Mouse (Mus musculus) lung, adult 2 months (tissue): ENCODE measurements around the gene Psg19. TPM values are rescaled to one million over a fixed set of nuclear protein-coding genes. Genes with fewer than 3 reads are reported as not detected.
"Not testable (repeated sequence)": the region's sequence is repeated elsewhere in the genome, so short reads cannot be mapped to it uniquely, and the experiment has no call there.

Experiments used
- DNase-seq: peaks from one replicate; pipeline ENCODE4 v3.0.0; 2022
- H3K4me1 ChIP-seq: fragments of 200-500 bp; 2 replicates; pipeline ENCODE4 v1.6.1; 2011; ENCODE audit warnings: low read length; ENCODE audit not compliant: control insufficient read depth, insufficient read depth
- H3K4me3 ChIP-seq: fragments of 200-500 bp; replicated peaks from 2 replicates; pipeline ENCODE3; 2011; ENCODE audit warnings: low read depth, mild to moderate bottlenecking, control low read depth, low read length; ENCODE audit errors: extremely low read depth
- CTCF ChIP-seq: fragments of 200-500 bp; IDR thresholded peaks from 2 replicates; pipeline ENCODE4 v1.5.1; 2011; ENCODE audit warnings: mild to moderate bottlenecking, low read length, control low read depth; ENCODE audit not compliant: insufficient read depth
- POLR2A ChIP-seq: fragments of 200-500 bp; IDR thresholded peaks from 2 replicates; pipeline ENCODE4 v1.6.1; 2011; ENCODE audit warnings: low read depth, mild to moderate bottlenecking, control low read depth, low read length, borderline replicate concordance; ENCODE audit errors: extremely low read depth
- WGBS: fragments of 180-500 bp; shearing (Covaris S2); methylation state at CpG from one replicate; pipeline ENCODE4 v1.1.7; 2018; 5-methylcytosine and 5-hydroxymethylcytosine counted together
- polyA plus RNA-seq: library from polyadenylated mRNA; depleted of rRNA; stranded (reverse); fragments of >200 nt; gene quantifications from 2 replicates; pipeline ENCODE4 v1.2.3, GENCODE M21; 2012

Gene Psg19
- polyA plus RNA-seq, 1 experiment, result not detected

DNA sequence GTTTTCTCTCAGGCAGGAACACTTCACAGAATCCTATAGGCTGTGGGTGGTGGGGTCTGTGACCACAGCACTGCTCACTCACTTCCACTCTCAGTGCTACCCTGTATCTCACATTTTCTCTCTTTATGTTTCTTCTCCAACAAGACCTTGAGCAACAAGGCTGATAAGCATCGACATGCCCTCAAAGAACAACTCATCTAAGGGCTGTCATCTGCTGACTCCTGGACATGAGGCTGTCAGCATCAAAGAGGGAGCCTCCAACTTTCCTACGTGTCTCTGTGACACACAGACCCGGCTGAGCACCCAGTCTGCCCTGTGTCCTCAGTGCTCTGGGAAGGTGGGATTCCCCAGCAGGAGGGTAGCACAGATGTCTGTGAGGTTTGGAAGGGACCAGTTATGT lies 23.2 kb upstream of the Psg19 start, which contains the start of gene Psg17:
Gene Psg17, minus strand, starts transcription at position 101 of the 400 bp plus-strand sequence.
- no peak for TF ChIP-seq CTCF
- TF ChIP-seq POLR2A, result no peak
- Histone ChIP-seq H3K4me1 (no peaks in the 10 kb centered on the region), H3K4me3 (no peak within 1 kb of the TSS)
- WGBS, result 54% methylated on average over 3 of the region's 3 CpGs
- no peak for DNase-seq

DNA sequence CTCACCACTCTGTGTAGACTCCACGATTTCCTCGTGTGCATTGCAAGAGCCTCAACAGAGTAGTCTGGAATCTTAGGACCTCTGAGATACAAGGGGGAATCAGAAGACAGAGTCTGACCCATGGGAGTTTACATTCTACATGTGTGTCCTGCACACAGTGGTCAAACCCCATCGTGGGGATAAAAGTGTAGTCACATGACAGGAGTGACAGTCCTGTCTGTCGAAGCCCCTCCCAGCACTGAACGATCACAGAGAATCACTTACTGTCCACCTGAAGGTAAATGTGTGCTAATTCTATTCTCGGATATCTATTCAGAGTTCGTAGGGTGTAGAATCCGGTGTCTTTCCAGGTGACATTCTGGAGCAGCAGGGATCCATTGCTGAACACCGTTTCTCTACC lies 20.0 kb upstream of the Psg19 start:
- Histone ChIP-seq H3K4me1 (no peaks in the 10 kb centered on the region), H3K4me3 (no peak overlapping the region)
- DNase-seq, result no peak
- WGBS, result 73% methylated on average over 9 of the region's 9 CpGs
- TF ChIP-seq POLR2A (no peak), CTCF (no peak)

DNA sequence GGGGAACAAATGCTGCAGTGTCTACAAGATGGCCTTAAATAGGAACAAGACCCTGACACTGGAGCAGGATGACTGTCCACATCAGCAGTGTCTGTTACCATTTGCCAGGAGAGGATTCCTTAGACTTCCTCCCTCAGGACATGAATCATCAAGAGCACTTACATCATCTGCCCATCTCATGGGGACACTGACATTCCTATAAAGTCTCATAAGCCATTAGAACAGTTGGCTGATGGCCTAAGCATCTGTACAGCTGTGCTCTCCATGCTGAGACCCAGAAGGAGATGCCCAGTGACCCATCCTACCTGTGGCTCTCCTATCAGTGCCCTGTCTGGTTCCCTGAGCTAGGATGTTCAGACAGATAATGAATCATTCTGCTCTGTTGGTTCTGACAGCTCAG lies 5.2 kb upstream of the Psg19 start:
- no peak overlapping the region for H3K4me3 ChIP-seq
- TF ChIP-seq POLR2A (no peak), CTCF (no peak)
- no peak for DNase-seq
- H3K4me1 ChIP-seq, result no peaks in the 10 kb centered on the region

DNA sequence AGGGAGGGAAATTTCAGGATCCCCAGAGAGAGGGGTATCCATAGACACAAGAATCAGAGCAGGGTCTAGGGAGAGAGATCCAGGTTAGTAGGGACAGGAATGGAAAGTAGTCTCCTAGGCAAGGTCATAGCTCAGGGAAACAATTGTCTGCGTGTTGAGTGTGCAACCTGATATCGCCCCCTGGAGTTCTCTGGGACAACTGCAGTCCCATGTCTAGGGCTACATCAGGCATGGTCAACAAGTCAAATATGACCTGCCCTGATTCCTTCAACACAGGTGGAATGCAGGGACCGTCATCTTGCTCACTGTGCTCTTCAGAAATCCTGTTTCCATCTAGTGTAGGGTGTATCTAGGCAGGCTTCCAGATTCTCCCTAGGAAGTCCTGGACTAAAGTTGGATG lies 809 bp upstream of the Psg19 start:
- TF ChIP-seq POLR2A (no peak), CTCF (peak; percentile 55)
- 32% methylated on average over 3 of the region's 3 CpGs for WGBS

DNA sequence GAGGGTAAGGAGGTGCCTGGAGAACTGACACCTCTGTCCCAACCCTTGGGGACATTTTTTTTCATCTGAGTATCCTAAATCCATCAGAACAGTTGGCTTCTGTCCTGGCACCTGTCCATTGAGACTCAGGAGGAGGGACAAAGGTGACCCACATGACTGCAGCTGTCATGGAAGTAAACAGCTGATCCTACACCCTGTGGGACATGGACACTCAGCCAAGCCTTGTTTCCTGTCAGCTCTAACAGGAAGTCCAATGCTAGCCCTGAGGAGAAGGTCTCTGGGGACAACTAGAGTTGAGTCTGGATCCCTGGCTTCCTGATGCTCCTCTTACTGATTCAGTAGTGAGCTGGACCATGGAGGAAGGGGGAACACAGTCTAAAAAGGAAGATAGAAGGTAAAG lies 7.6 kb downstream of the Psg19 start:
- H3K4me1 ChIP-seq, H3K4me3 ChIP-seq, DNase-seq: not testable (repeated sequence)

More for the DNA sequence above, 809 bp upstream of the Psg19 start:
- no peak for DNase-seq
- H3K4me3 ChIP-seq, result no peak overlapping the region
- H3K4me1 ChIP-seq, result no peaks in the 10 kb centered on the region

DNA sequence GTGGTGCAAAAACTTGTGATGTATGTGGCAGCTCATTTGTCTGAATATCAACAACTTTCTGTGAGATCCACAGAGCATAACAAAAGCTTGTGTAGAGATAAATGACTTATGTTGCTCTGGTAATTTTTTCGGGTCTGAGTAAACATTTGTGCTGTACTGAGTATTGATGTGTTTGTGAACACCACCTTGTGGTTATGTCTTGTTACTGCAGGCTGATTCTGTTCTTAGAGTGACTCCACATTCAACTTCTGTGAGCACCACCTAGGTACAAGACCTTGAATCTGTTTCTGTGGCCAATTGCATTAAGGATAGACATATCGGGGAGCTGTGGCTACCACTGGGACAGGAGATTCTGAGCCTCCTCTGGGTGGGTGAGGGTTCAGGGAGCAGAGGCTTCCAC lies 17.0 kb downstream of the Psg19 start:
- not testable (repeated sequence) for DNase-seq, H3K4me3 ChIP-seq, H3K4me1 ChIP-seq
- WGBS, result 42% methylated on average over 2 of the region's 2 CpGs

DNA sequence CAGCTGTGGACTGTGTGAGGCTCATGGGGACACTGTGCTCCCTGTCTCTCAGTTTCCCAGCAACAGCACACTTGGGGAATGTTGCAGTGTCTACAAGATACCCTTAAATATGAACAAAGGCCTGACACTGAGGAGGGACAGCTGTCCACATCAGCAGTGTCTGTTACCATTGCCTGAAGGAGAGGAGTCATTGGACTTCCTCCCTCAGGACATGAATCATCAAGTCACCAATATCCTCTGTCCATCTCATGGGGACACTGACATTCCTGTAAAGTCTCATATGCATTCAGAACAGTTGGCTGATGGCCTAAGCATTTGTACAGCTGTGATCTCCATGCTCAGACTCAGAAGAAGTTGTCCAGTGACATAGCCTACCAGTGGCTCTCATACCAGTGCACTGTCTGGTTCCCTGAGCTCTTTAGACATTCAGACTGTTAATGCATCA lies 19.0 kb downstream of the Psg19 start:
- Histone ChIP-seq H3K4me1 (no peaks in the 10 kb centered on the region), H3K4me3 (no peak overlapping the region)
- no peak for DNase-seq
- TF ChIP-seq CTCF, result no peak
- no peak for TF ChIP-seq POLR2A

DNA sequence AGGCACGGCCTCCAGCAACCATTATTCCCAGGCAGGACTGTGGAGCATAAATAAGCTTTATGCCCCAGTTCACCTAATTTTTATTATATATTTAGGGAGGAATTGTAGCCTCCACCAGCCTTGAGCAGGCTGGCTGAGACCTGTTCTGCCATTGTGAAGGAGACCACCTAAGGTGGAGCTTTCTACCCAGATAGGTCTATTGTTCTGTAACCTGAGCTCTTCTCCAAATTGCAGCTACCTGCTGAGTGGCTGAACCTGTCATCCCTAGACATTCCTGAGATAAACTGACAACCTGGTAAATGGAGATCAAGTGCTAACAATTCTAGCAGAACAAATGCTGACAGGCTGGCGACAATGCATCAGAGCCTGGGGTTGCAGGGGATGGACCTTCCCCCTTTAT lies 35.4 kb downstream of the Psg19 start:
- DNase-seq, H3K4me3 ChIP-seq, H3K4me1 ChIP-seq: not testable (repeated sequence)
- WGBS, result 23% methylated on average over 1 of the region's 2 CpGs

DNA sequence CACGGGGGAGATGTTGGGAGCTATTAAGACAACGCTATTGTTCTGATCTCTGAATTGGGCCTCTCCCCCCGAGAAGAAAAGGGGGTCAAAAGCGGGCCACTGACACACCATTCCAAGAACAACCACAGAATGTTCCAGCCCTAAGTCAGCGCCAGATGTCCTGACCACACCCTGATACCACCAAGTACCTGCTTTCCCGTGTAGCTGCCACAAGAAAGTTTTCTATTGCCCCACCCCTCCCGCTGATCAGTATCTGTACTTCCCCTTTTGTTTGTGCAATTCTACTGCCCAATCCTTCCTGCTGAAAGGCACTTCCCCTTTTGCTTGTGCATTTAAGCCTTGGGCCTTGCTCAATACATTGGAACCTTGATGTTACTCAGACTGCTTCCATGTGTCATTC lies 38.2 kb downstream of the Psg19 start:
- not testable (repeated sequence) for H3K4me3 ChIP-seq, DNase-seq, H3K4me1 ChIP-seq
- WGBS, result 79% methylated on average over 7 of the region's 7 CpGs

DNA sequence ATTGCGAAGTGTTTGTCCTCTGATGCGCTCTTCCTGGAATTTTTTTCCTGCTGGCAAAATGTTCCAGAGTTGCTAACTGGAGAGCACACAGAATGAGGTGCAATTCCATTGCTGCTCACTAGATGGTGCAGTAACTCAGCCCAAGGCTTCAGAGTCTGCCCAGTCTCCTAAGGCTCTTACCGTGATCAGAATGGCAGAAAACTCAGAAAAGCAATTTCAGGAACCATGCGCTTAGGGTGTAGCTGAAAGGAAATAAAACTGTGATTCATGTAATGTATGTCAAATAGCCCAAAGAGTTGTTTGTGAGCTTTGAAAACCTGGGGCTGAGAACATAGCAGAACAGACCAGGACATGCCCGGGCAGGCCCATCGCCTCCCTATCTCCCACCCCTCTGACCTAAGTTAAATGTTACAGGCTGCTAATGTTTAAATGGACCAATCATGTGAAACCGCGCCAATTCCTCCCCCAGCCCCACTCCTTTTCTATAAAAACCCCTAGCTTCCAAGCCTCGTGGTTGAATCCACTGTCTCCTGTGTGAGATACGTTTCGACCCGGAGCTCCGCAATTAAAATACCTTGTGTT lies 48.3 kb downstream of the Psg19 start:
- H3K4me3 ChIP-seq, H3K4me1 ChIP-seq: not testable (repeated sequence)
- peak; percentile 80 for TF ChIP-seq CTCF
- DNase-seq, result peak; percentile 42
- 51% methylated on average over 11 of the region's 13 CpGs for WGBS
